Mouse (Mus musculus) CH12.LX (cell line): ENCODE measurements around the gene Lmo1. TPM values are rescaled to one million over a fixed set of nuclear protein-coding genes. Genes with fewer than 3 reads are reported as not detected.
A peak's percentile ranks its signal among the peaks of the same experiment; 100 is the strongest.

ENCODE experiments used
- DNase-seq: peaks from one replicate; pipeline ENCODE4 v3.0.0-alpha.2; 2013; ENCODE audit errors: extremely low read depth
- H3K27ac ChIP-seq: 2 replicates; pipeline ENCODE4 v1.5.1; 2012; ENCODE audit warnings: low read depth, mild to moderate bottlenecking, control low read depth, moderate library complexity; ENCODE audit not compliant: insufficient read depth
- H3K27me3 ChIP-seq: replicated peaks from 2 replicates; pipeline ENCODE3; 2012; ENCODE audit warnings: inconsistent platforms
- H3K36me3 ChIP-seq, 2 experiments: replicated peaks in 1 of 2; 2 replicates each; pipeline versions ENCODE3 to v1.6.1; 2012; ENCODE audit warnings: inconsistent platforms in 1 of 2, low read length in 1 of 2, mild to moderate bottlenecking in 1 of 2, mixed read lengths in 1 of 2, moderate library complexity in 1 of 2; ENCODE audit not compliant: control insufficient read depth in 1 of 2, insufficient read depth in 1 of 2
- H3K4me1 ChIP-seq, 2 experiments: 2 replicates each; pipeline ENCODE4 v1.6.1; 2012; ENCODE audit warnings: inconsistent platforms in 1 of 2, moderate library complexity in 1 of 2; ENCODE audit not compliant: insufficient read depth in 2 of 2, control insufficient read depth in 1 of 2
- H3K4me2 ChIP-seq: 2 replicates; pipeline ENCODE4 v1.6.1; 2012; ENCODE audit warnings: low read depth, mild to moderate bottlenecking, control low read depth; ENCODE audit not compliant: poor library complexity, insufficient read depth, severe bottlenecking
- H3K4me3 ChIP-seq, 3 experiments: fragments of 150-350 bp in 1 of 3; sonication (generic) in 1 of 3; replicated peaks in 1 of 3; 2 replicates each; pipeline versions ENCODE3 to v1.5.1; 2011 to 2012; ENCODE audit warnings: low read depth in 2 of 3, low read length in 2 of 3, mild to moderate bottlenecking in 2 of 3, moderate library complexity in 2 of 3, control low read depth in 1 of 3, improper control_type of control experiment in 1 of 3, inconsistent platforms in 1 of 3, mixed read lengths in 1 of 3; ENCODE audit not compliant: poor library complexity in 1 of 3
- H3K79me2 ChIP-seq: replicated peaks from 2 replicates; pipeline ENCODE4 v1.6.1; 2012; ENCODE audit warnings: mild to moderate bottlenecking, moderate library complexity; ENCODE audit not compliant: control insufficient read depth, poor library complexity, insufficient read depth, severe bottlenecking; ENCODE audit errors: extremely low read depth
- H3K9ac ChIP-seq: 2 replicates; pipeline ENCODE4 v1.6.1; 2012; ENCODE audit warnings: low read depth, mild to moderate bottlenecking, control low read depth, moderate library complexity; ENCODE audit not compliant: insufficient read depth
- H3K9me3 ChIP-seq: replicated peaks from 2 replicates; pipeline ENCODE3; 2012; ENCODE audit warnings: low read length, inconsistent platforms, mixed read lengths
- BHLHE40 ChIP-seq: IDR thresholded peaks from 2 replicates; pipeline ENCODE4 v1.6.1; 2011; ENCODE audit warnings: mild to moderate bottlenecking, low read depth, low read length, improper control_type of control experiment
- CTCF ChIP-seq, 2 experiments: IDR thresholded peaks in 1 of 2; conservative IDR thresholded peaks in 1 of 2; 2 replicates each; pipeline ENCODE4 v1.5.1; 2011 to 2012; ENCODE audit warnings: low read depth in 2 of 2, low read length in 2 of 2, improper control_type of control experiment in 1 of 2, inconsistent platforms in 1 of 2, mild to moderate bottlenecking in 1 of 2, moderate library complexity in 1 of 2
- ELF1 ChIP-seq: IDR thresholded peaks from 2 replicates; pipeline ENCODE4 v1.6.1; 2014; ENCODE audit warnings: low read depth, mild to moderate bottlenecking, inconsistent platforms, low read length, improper control_type of control experiment
- EP300 ChIP-seq: IDR thresholded peaks from 2 replicates; pipeline ENCODE4 v1.6.1; 2011; ENCODE audit warnings: low read length, improper control_type of control experiment
- ETS1 ChIP-seq: conservative IDR thresholded peaks from 2 replicates; pipeline ENCODE4 v1.6.1; 2012; ENCODE audit warnings: low read depth, mild to moderate bottlenecking, inconsistent platforms, low read length, improper control_type of control experiment, moderate library complexity
- JUN ChIP-seq: IDR thresholded peaks from 2 replicates; pipeline ENCODE4 v1.6.1; 2011; ENCODE audit warnings: low read depth, mild to moderate bottlenecking, low read length, improper control_type of control experiment, moderate library complexity; ENCODE audit not compliant: insufficient read depth
- MAX ChIP-seq: IDR thresholded peaks from 2 replicates; pipeline ENCODE4 v1.6.1; 2011; ENCODE audit warnings: low read length, improper control_type of control experiment
- NRF1 ChIP-seq: IDR thresholded peaks from 2 replicates; pipeline ENCODE4 v1.6.1; 2014; ENCODE audit warnings: low read depth, mild to moderate bottlenecking, inconsistent platforms, low read length, improper control_type of control experiment, moderate library complexity
- PAX5 ChIP-seq: IDR thresholded peaks from 2 replicates; pipeline ENCODE4 v1.6.1; 2012; ENCODE audit warnings: low read length, inconsistent platforms, mixed read lengths
- POLR2AphosphoS2 ChIP-seq: IDR thresholded peaks from 2 replicates; pipeline ENCODE4 v1.6.1; 2011; ENCODE audit warnings: low read depth, low read length, improper control_type of control experiment
- RAD21 ChIP-seq: IDR thresholded peaks from 2 replicates; pipeline ENCODE4 v1.6.1; 2011; ENCODE audit warnings: low read depth, mild to moderate bottlenecking, low read length, improper control_type of control experiment, moderate library complexity
- SMC3 ChIP-seq: IDR thresholded peaks from 2 replicates; pipeline ENCODE4 v1.6.1; 2011; ENCODE audit warnings: low read depth, low read length, improper control_type of control experiment
- UBTF ChIP-seq: IDR thresholded peaks from 2 replicates; pipeline ENCODE4 v1.6.1; 2012; ENCODE audit warnings: low read depth, mild to moderate bottlenecking, inconsistent platforms, low read length, improper control_type of control experiment, moderate library complexity
- USF1 ChIP-seq: IDR thresholded peaks from 2 replicates; pipeline ENCODE4 v1.6.1; 2014; ENCODE audit warnings: low read depth, mild to moderate bottlenecking, inconsistent platforms, low read length, improper control_type of control experiment
- USF2 ChIP-seq: conservative IDR thresholded peaks from 2 replicates; pipeline ENCODE4 v1.6.1; 2011; ENCODE audit warnings: low read depth, low read length, improper control_type of control experiment
- ZC3H11A ChIP-seq: IDR thresholded peaks from 2 replicates; pipeline ENCODE4 v1.6.1; 2012; ENCODE audit warnings: low read depth, mild to moderate bottlenecking, inconsistent platforms, low read length, improper control_type of control experiment
- ZKSCAN1 ChIP-seq: IDR thresholded peaks from 2 replicates; pipeline ENCODE4 v1.6.1; 2012; ENCODE audit warnings: low read depth, inconsistent platforms, low read length, improper control_type of control experiment, borderline replicate concordance
- ZMIZ1 ChIP-seq: IDR thresholded peaks from 2 replicates; pipeline ENCODE4 v1.6.1; 2012; ENCODE audit warnings: low read depth, mild to moderate bottlenecking, inconsistent platforms, low read length, improper control_type of control experiment
- dilution Hi-C: fragments of 300-500 bp; cut with MboI; formaldehyde crosslinking; loops from 2 replicates; pipeline ENCODE4 v1.14.3; 2020; ENCODE audit warnings: low sequenced_read_pairs; ENCODE audit not compliant: extremely low pct_unique_long_range_greater_than_20kb, extremely low pct_ligation_motif_present
- in situ Hi-C: fragments of 300-500 bp; cut with MboI; formaldehyde crosslinking; loops from 3 replicates; pipeline ENCODE4 v1.14.3; 2019; ENCODE audit warnings: low sequenced_read_pairs, low pct_ligation_motif_present, low pct_unique_long_range_greater_than_20kb, mixed read lengths
- polyA plus RNA-seq: library from polyadenylated mRNA; unstranded; fragments of >175 nt; gene quantifications from 2 replicates; pipeline ENCODE4 v1.2.1, GENCODE M21; 2012; ENCODE audit warnings: low read depth; ENCODE audit not compliant: insufficient read length
- total RNA-seq, 2 experiments: library from RNA; depleted of rRNA; stranded (reverse); fragments of 300-350 nt in 1 of 2; fragments of >200 nt in 1 of 2; gene quantifications; 2 replicates each; pipeline ENCODE4 v1.2.3; 2012 to 2014

The Lmo1 gene
- total and polyA plus RNA-seq, 3 experiments, result 0.30 TPM; not detected in 2

DNA sequence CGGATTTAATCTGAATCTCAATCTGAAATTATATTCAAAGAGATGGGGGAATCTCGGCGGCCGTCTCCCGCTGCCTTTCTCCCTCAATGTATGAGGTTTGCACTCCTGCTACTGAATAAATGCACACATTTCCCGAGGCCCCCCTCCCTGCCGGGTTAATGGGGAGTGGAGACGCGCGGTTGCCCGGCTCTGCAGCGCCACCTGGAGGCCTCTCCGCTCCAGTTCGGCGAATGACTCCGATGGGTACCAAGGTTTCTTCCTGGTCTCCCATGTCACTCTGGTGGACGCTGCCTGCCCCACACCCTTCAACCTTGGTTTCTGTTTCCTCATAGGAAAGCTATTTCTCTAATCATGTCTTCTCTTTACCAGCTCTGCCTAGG lies 4.6 kb downstream of the Lmo1 start:
- no peak overlapping the region for H3K27ac ChIP-seq
- no peaks in the 10 kb centered on the region for H3K36me3 ChIP-seq
- no peaks in the 10 kb centered on the region for H3K79me2 ChIP-seq
- H3K4me1 ChIP-seq, result no peaks in the 10 kb centered on the region; a peak in 1 of 4 replicates
- dilution Hi-C loops, result no loop called here
- H3K4me2 ChIP-seq, result peak overlapping the region; percentile 14; the same call in 1 of the 2 replicates
- DNase-seq, result peak; percentile 20
- H3K9ac ChIP-seq, result no peak overlapping the region
- TF ChIP-seq SMC3 (peak; percentile 49), CTCF (conservative IDR thresholded peaks at IDR 0.05 in 1 of 2, IDR thresholded peaks at IDR 0.05 in 1 of 2; ENCODE audit: low read depth in 2 of 2, low read length in 2 of 2) (peak; percentile 44 to 69), BHLHE40 (no peak), USF1 (no peak), RAD21 (peak; percentile 27)
- in situ Hi-C loops, result no loop called here
- H3K27me3 ChIP-seq, result peaks cover 87% of the 10 kb centered on the region
- H3K4me3 ChIP-seq, result no peak overlapping the region
- peaks cover 9% of the 10 kb centered on the region for H3K9me3 ChIP-seq

DNA sequence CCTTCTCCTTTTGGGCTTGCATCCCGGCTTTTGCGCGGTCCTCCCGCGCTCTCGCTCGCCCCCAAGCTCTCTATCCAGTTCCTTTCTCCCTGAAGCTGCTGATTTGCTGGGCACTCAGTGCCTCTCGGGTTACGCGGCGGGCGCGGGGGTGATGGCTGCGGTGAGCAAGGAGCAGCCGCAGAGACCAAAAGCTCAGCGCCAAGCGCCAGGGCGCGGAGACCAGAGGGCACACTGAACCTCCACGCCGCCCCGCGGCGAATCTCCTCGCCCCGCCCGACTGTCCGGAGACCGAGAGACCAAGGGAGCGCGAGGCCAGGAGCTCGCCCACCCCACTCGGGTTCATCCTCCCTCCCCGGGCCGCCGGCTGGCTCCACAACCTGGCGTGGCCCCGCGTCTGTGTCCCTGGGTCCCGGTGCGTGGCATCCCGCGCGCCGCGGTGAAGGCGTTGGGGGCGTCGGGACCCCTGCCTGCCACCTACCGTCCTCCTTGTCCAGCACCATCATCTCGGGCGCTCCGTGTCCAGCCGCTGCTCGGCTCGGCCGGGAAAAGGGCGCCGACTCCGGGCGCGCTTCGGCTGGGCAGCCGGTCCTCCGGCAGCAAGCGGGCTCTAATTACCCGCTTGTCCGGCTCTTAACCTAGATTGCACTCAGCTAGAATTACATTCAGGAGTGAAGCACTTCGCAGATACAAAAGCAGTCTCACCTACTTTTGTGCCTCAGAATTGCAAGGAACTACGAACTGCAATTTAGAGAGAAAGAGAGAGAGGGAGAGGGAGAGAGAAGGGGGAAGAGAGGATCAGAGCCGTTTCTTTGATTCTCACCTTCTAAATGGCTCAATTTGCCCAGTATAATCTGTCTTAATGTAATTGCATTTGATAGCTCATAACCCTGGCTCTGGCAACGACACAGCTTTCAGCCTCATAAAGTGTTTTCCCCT lies 5.2 kb downstream of the Lmo1 start:
- H3K27me3 ChIP-seq, result peaks cover 89% of the 10 kb centered on the region
- H3K27ac ChIP-seq, result no peak overlapping the region
- H3K9me3 ChIP-seq, result peaks cover 9% of the 10 kb centered on the region
- H3K4me2 ChIP-seq, result no peak overlapping the region
- dilution Hi-C loops, result no loop called here
- no peaks in the 10 kb centered on the region; a peak in 1 of 4 replicates for H3K4me1 ChIP-seq
- H3K36me3 ChIP-seq, result no peaks in the 10 kb centered on the region
- no peak overlapping the region for H3K9ac ChIP-seq
- DNase-seq, result no peak
- no peaks in the 10 kb centered on the region for H3K79me2 ChIP-seq
- in situ Hi-C loops, result no loop called here
- H3K4me3 ChIP-seq, result no peak overlapping the region
- TF ChIP-seq EP300 (no peak), ZKSCAN1 (no peak), ZMIZ1 (no peak), ZC3H11A (no peak), ETS1 (no peak), UBTF (no peak), PAX5 (no peak), BHLHE40 (no peak), JUN (no peak), NRF1 (no peak), ELF1 (no peak), USF2 (no peak), SMC3 (no peak), POLR2AphosphoS2 (no peak), MAX (no peak)
- TF ChIP-seq, all 38 proteins: peak for 0
